Mouse (Mus musculus): Measurements from ENCODE around the gene Inpp5e. TPM values are rescaled to one million over a fixed set of nuclear protein-coding genes. Genes with fewer than 3 reads are reported as not detected.

The Inpp5e gene
- polyA plus RNA-seq, 1 experiment from 2014 or later: 23.9 TPM

DNA sequence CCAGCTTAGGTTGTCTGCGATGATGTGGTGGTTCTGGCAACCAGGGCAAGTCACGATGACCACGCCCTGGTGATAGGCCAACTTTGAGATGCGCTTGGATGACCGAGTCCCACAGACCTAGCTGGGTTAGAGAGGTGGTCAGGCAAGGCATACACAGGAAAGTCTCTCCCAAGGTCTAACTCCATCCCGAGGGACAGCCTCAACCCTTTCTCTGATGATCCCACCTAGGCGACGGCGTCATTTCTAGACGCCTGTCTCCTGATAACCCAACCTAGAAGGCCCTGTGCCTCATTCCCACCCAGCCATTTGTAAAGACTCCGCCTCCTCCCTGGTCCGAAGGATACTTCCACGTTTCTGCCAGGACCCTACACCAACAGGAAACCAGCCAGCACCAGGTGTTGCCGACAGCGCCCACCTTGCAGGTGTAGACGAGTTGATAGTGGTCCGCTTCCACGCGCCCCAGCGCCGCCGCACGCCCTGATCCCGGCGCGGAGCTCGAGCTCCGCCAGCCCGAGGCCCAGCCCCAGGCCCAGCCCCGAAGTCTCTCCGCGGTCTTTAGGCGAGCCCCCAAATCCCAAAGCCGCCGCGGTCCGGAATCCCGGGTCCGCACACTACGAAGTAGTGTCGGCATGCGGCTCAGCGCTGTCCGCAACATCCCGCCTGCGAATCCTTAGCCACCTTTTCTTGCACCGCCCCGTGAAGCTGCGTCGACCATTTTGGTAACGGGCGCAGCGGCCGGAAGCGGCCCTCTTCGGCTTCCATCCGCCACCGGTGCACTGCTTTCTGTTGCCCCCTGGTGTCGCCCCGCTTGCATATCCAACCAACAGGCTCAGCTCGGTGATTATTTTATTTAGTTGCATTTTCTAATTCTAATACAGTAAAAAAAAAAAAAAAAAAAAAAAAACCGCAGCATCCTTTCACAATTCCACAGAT is 57.4 kb downstream of the Inpp5e start, which contains the start of gene Dnlz:
Gene Dnlz, minus strand, starts transcription at position 753 of the 933 bp plus-strand sequence.
- WGBS: 2% methylated on average over 62 of the region's 62 CpGs
- Histone ChIP-seq H3K4me2 (ENCODE audit: low read length) (peak within 1 kb of the TSS; percentile 93), H3K9ac (replicated peaks; ENCODE audit: low read depth, low read length) (peak within 1 kb of the TSS; percentile 96), H3K9me3 (ENCODE audit: control insufficient read depth, low read length) (no peaks in the 10 kb centered on the region), H3K27me3 (replicated peaks; ENCODE audit: control insufficient read depth, insufficient read depth, low read length) (no peaks in the 10 kb centered on the region), H3K36me3 (ENCODE audit: control insufficient read depth, insufficient read depth) (peaks cover 5% of the 10 kb centered on the region), H3K4me1 (replicated peaks; ENCODE audit: control insufficient read depth, insufficient read depth, low read length) (peaks cover 20% of the 10 kb centered on the region), H3K4me3 (replicated peaks; ENCODE audit: low read length) (peak within 1 kb of the TSS; percentile 89), H3K27ac (ENCODE audit: low read length) (peak within 1 kb of the TSS; percentile 87)
- ATAC-seq: peak; percentile 87

DNA sequence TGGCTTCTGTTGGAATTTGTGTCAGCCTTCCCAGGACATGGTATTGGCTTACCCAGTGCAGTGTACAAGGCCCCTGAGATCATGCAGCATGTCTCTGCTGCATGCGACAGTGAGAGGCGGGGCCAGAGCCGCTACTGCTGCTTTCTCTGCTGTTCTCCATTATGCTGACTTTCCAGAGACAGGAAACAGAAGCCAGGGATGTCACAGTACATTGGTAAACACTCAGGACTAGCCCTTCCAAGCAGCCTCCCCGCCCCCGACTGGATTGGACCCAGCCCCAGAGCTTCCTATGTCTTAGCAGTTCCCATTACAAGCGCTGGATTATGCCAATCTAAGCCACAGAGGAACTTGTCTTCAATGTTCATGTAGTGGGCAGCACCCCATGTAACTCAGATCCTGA is 60.8 kb downstream of the Inpp5e start:
- 75% methylated on average over 6 of the region's 6 CpGs for WGBS
- Histone ChIP-seq H3K4me1 (replicated peaks; ENCODE audit: control insufficient read depth, insufficient read depth, low read length) (peaks cover 17% of the 10 kb centered on the region), H3K27ac (ENCODE audit: low read length) (no peak overlapping the region), H3K4me3 (replicated peaks; ENCODE audit: low read length) (no peak overlapping the region), H3K36me3 (ENCODE audit: control insufficient read depth, insufficient read depth) (peaks cover 23% of the 10 kb centered on the region), H3K9ac (replicated peaks; ENCODE audit: low read depth, low read length) (no peak overlapping the region), H3K4me2 (ENCODE audit: low read length) (no peak overlapping the region), H3K9me3 (ENCODE audit: control insufficient read depth, low read length) (no peaks in the 10 kb centered on the region), H3K27me3 (replicated peaks; ENCODE audit: control insufficient read depth, insufficient read depth, low read length) (no peaks in the 10 kb centered on the region)
- no peak for ATAC-seq

Other genes with a start within 250 kb of the Inpp5e start
- gene Lhx3, start 200.9 kb downstream of the Inpp5e start, polyA plus RNA-seq (2015; fragmentation: Nextera tagmentation; extraction: Ambion mirVana): not detected in 2 replicates
- 13.6 and 14.6 TPM in 2 replicates for gene Qsox2, start 171.7 kb downstream of the Inpp5e start, polyA plus RNA-seq (2015; fragmentation: Nextera tagmentation; extraction: Ambion mirVana)
- gene Ccdc187, start 114.6 kb downstream of the Inpp5e start, polyA plus RNA-seq (2015; fragmentation: Nextera tagmentation; extraction: Ambion mirVana): 0.15 and 0.24 TPM in 2 replicates
- gene Gpsm1, start 93.7 kb downstream of the Inpp5e start, polyA plus RNA-seq (2015; fragmentation: Nextera tagmentation; extraction: Ambion mirVana): 136 and 160 TPM in 2 replicates
- 30.4 and 32.5 TPM in 2 replicates for gene Dnlz, start 57.1 kb downstream of the Inpp5e start, polyA plus RNA-seq (2015; fragmentation: Nextera tagmentation; extraction: Ambion mirVana)
- gene Card9, start 48.3 kb downstream of the Inpp5e start, polyA plus RNA-seq (2015; fragmentation: Nextera tagmentation; extraction: Ambion mirVana): 2.2 and 2.3 TPM in 2 replicates
- 32.1 and 42.6 TPM in 2 replicates for gene Snapc4, start 28.6 kb downstream of the Inpp5e start, polyA plus RNA-seq (2015; fragmentation: Nextera tagmentation; extraction: Ambion mirVana)
- 194 and 208 TPM in 2 replicates for gene Entr1, start 19.9 kb downstream of the Inpp5e start, polyA plus RNA-seq (2015; fragmentation: Nextera tagmentation; extraction: Ambion mirVana)
- gene Pmpca, start 19.9 kb downstream of the Inpp5e start, polyA plus RNA-seq (2015; fragmentation: Nextera tagmentation; extraction: Ambion mirVana): 95.3 and 100 TPM in 2 replicates
- gene Sec16a, start 36.0 kb upstream of the Inpp5e start, polyA plus RNA-seq (2015; fragmentation: Nextera tagmentation; extraction: Ambion mirVana): 21.5 and 23.1 TPM in 2 replicates
- gene Notch1, start 107.5 kb upstream of the Inpp5e start, polyA plus RNA-seq (2015; fragmentation: Nextera tagmentation; extraction: Ambion mirVana): 20.2 and 23.6 TPM in 2 replicates
- 59.5 and 61.7 TPM in 2 replicates for gene Egfl7, start 170.8 kb upstream of the Inpp5e start, polyA plus RNA-seq (2015; fragmentation: Nextera tagmentation; extraction: Ambion mirVana)
- not detected in 2 replicates for gene Gm20532, start 177.4 kb upstream of the Inpp5e start, polyA plus RNA-seq (2015; fragmentation: Nextera tagmentation; extraction: Ambion mirVana)
- gene Agpat2, start 195.2 kb upstream of the Inpp5e start, polyA plus RNA-seq (2015; fragmentation: Nextera tagmentation; extraction: Ambion mirVana): 3.7 and 4.0 TPM in 2 replicates
- gene Fam69b, start 219.3 kb upstream of the Inpp5e start, polyA plus RNA-seq (2015; fragmentation: Nextera tagmentation; extraction: Ambion mirVana): 106 and 125 TPM in 2 replicates